Mouse (Mus musculus) midbrain, embryonic 16.5 days (tissue): Measurements from ENCODE around the gene Tnfrsf9. TPM values are rescaled to one million over a fixed set of nuclear protein-coding genes. Genes with fewer than 3 reads are reported as not detected.
"Not testable (repeated sequence)": the region's sequence is repeated elsewhere in the genome, so short reads cannot be mapped to it uniquely, and the experiment has no call there.

ENCODE experiments used
- ATAC-seq: fragments of 200-750 bp; cut with Nextera tagmentation; 2 replicates; pipeline ENCODE4 v1.8.0; 2017; ENCODE audit warnings: moderate TSS enrichment
- H3K27ac ChIP-seq: fragments of 300-500 bp; sonication (generic); 2 replicates; pipeline ENCODE4 v1.5.1; 2014; ENCODE audit warnings: mild to moderate bottlenecking, low read length, mixed read lengths
- H3K27me3 ChIP-seq: fragments of 300-500 bp; sonication (generic); 2 replicates; pipeline ENCODE4 v1.6.1; 2014; ENCODE audit warnings: low read depth, low read length, mixed read lengths; ENCODE audit not compliant: control insufficient read depth, insufficient read depth
- H3K36me3 ChIP-seq: fragments of 300-500 bp; sonication (generic); 2 replicates; pipeline ENCODE4 v1.6.1; 2014; ENCODE audit warnings: mild to moderate bottlenecking, low read length, moderate library complexity, mixed read lengths; ENCODE audit not compliant: control insufficient read depth, insufficient read depth
- H3K4me1 ChIP-seq: fragments of 300-500 bp; sonication (generic); 2 replicates; pipeline ENCODE4 v1.6.1; 2014; ENCODE audit warnings: mild to moderate bottlenecking, low read length, mixed read lengths; ENCODE audit not compliant: control insufficient read depth, insufficient read depth
- H3K4me2 ChIP-seq: fragments of 300-500 bp; sonication (generic); 2 replicates; pipeline ENCODE4 v1.6.1; 2014; ENCODE audit warnings: mild to moderate bottlenecking, low read length, mixed read lengths
- H3K4me3 ChIP-seq: fragments of 300-500 bp; sonication (generic); 2 replicates; pipeline ENCODE4 v1.5.1; 2014; ENCODE audit warnings: low read depth, mild to moderate bottlenecking, low read length, moderate library complexity, mixed read lengths
- H3K9ac ChIP-seq: fragments of 300-500 bp; sonication (generic); 2 replicates; pipeline ENCODE4 v1.6.1; 2014; ENCODE audit warnings: low read depth, low read length, mixed read lengths
- H3K9me3 ChIP-seq: fragments of 300-500 bp; sonication (generic); replicated peaks from 2 replicates; pipeline ENCODE4 v1.6.1; 2014; ENCODE audit warnings: mild to moderate bottlenecking, low read length, mixed read lengths; ENCODE audit not compliant: control insufficient read depth, poor library complexity, severe bottlenecking
- WGBS: fragments of 180-500 bp; shearing (Covaris S2); extraction: QIAGEN DNeasy Blood & Tissue Kit; methylation state at CpG from one replicate; pipeline ENCODE4 v1.1.7; 2014; 5-methylcytosine and 5-hydroxymethylcytosine counted together
- polyA plus RNA-seq: library from polyadenylated mRNA; unstranded; fragments of >200 nt; fragmentation: Nextera tagmentation; extraction: Ambion mirVana; gene quantifications from 2 replicates; pipeline ENCODE4 v1.2.1, GENCODE M21; 2015

The Tnfrsf9 gene
- polyA plus RNA-seq, 1 experiment from 2014 or later, result 0.38 TPM

DNA sequence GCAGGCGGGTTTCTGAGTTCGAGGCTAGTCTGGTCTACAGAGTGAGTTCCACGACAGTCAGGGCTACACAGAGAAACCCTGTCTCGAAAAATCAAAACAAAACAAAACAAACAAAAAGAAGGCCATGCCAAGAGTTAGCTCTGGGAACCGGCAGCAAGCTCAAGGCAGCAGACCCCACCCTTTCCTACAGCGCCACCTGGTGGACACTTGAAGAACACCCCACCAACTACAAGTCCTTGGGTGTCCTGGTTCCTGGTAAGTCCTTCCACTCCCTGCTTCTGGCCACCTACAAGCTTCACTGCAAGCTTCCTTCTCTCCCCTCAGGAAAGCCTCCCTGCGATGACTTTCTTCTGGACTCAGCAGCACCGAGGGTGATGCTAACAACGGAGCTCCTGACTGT lies 12.7 kb upstream of the Tnfrsf9 start:
- H3K9me3 ChIP-seq, result no peaks in the 10 kb centered on the region
- H3K4me2 ChIP-seq, result no peak overlapping the region
- H3K27ac ChIP-seq, result no peak overlapping the region
- H3K36me3 ChIP-seq, result peaks cover 50% of the 10 kb centered on the region
- H3K9ac ChIP-seq, result no peak overlapping the region
- no peak overlapping the region for H3K4me3 ChIP-seq
- H3K4me1 ChIP-seq, result no peaks in the 10 kb centered on the region; the same call in 1 of the 2 replicates
- 57% methylated on average over 9 of the region's 9 CpGs for WGBS
- ATAC-seq, result no peak
- no peaks in the 10 kb centered on the region for H3K27me3 ChIP-seq

- Histone ChIP-seq H3K9me3 (no peaks in the 10 kb centered on the region), H3K4me2 (no peak overlapping the region), H3K36me3 (peaks cover 46% of the 10 kb centered on the region), H3K27me3 (no peaks in the 10 kb centered on the region), H3K27ac (no peak overlapping the region), H3K4me1 (no peaks in the 10 kb centered on the region; the same call in 1 of the 2 replicates), H3K4me3 (no peak overlapping the region), H3K9ac (no peak overlapping the region)
- 93% methylated on average over 12 of the region's 12 CpGs for WGBS
- no peak for ATAC-seq
These were observed 12.3 kb upstream of the Tnfrsf9 start for GRCm38 (mm10) chr4:150902062-150902461.

DNA sequence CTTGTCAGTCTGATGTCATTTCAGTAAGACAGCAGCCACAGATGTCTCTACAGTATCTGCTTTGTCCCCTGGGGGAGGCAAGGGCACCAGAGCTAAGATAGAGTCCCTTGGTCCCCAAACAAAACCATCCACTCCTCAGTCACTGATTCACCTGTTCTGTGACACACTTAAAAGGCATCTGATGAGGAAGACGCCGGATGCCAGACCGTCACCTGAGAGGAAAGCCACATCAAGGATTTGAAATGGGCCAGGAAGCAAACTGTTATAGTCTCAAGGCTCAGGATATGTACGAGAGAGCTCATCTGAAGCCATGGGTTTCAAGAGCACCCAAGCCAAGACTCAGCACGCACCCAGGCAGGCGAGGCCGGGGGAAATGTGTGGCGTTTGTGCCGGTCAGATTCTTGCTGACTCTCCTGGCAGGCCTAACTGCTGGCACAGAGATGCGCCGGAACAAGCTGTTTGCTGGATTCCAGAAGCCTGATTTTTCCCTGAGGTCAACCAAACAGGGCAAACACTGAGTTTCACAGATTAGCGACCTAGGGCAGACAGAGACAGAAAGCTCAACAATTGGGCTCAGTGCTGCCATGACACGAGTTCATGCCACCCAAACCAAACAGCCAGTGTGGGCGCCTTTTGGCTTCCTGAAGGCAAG lies 11.1 kb upstream of the Tnfrsf9 start:
- WGBS, result 95% methylated on average over 14 of the region's 14 CpGs
- Histone ChIP-seq H3K4me1 (peaks cover 2% of the 10 kb centered on the region; the same call in 1 of the 2 replicates), H3K27me3 (no peaks in the 10 kb centered on the region), H3K27ac (no peak overlapping the region), H3K36me3 (peaks cover 36% of the 10 kb centered on the region), H3K9me3 (no peaks in the 10 kb centered on the region), H3K9ac (no peak overlapping the region), H3K4me3 (no peak overlapping the region), H3K4me2 (no peak overlapping the region)
- no peak for ATAC-seq

GRCm38 (mm10) chr4:150907099-150907498 lies 7.3 kb upstream of the Tnfrsf9 start:
- Histone ChIP-seq H3K4me2 (no peak overlapping the region), H3K9ac (no peak overlapping the region), H3K27me3 (no peaks in the 10 kb centered on the region), H3K27ac (no peak overlapping the region), H3K9me3 (no peaks in the 10 kb centered on the region), H3K4me1 (peaks cover 10% of the 10 kb centered on the region), H3K4me3 (no peak overlapping the region), H3K36me3 (peaks cover 22% of the 10 kb centered on the region)
- no peak for ATAC-seq
- 93% methylated on average over 8 of the region's 8 CpGs for WGBS

DNA sequence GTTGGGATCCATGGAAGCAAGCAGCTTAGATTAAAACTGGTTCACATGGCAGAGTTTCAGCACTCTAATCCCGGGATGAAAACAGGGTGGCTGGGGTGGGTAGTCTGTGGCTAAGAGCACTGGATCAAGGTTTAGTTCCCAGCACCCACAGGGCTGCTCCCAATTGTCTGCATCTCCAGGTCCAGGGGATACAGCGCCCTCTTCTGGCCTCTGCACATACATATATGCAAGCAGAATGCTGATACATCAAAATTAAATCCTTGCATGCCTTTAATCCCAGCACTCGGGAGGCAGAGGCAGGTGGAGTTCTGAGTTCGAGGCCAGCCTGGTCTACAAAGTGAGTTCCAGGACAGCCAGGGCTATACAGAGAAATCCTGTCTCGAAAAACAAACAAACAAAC lies 5.8 kb upstream of the Tnfrsf9 start:
- not testable (repeated sequence) for H3K4me3 ChIP-seq, H3K27ac ChIP-seq, H3K9me3 ChIP-seq, H3K9ac ChIP-seq, H3K27me3 ChIP-seq, ATAC-seq
- WGBS, result 80% methylated on average over 5 of the region's 5 CpGs
- peaks cover 12% of the 10 kb centered on the region for H3K36me3 ChIP-seq
- H3K4me2 ChIP-seq, result peak overlapping the region; percentile 78; the same call in 1 of the 2 replicates
- H3K4me1 ChIP-seq, result peaks cover 16% of the 10 kb centered on the region

DNA sequence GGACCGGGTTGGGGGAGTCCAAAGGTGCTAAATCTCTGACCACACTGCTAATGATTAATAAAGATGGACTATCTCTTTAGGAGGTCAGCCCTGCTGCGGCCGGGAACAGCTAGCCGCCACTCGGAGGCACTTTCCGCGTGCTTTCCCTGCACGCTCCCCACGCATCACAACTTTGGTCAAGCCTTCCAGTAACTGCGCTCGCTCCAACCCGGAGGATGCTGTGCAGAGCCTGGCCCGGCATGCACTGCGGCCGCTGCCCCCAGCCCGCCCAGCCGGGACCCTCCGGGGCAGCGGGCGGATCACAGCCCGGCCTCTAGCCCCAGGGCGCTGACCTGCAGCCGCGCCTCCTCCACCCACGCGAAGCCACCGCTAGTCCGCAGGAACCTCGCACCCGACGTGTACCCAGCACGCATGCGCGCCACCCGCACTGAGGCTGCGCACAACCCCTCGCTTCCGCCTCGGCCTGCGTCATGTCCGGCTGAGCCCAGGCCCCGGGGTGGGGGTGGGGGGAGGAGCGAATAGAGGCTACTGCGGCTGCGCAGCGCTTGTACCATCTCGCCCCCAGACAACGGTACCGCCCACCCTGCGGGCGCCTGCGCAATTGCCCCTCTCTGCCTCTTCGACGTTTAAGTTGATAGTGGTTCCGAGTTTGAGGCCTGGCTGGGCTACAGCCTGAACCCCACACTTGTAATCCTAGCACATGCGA lies 4.8 kb upstream of the Tnfrsf9 start:
- peak overlapping the region; percentile 80 for H3K4me3 ChIP-seq
- H3K36me3 ChIP-seq, result peaks cover 8% of the 10 kb centered on the region
- peak overlapping the region; percentile 76 for H3K27ac ChIP-seq
- peak; percentile 86 for ATAC-seq
- H3K27me3 ChIP-seq, result no peaks in the 10 kb centered on the region
- under 1% methylated on average over 53 of the region's 56 CpGs for WGBS
- no peaks in the 10 kb centered on the region for H3K9me3 ChIP-seq
- H3K4me1 ChIP-seq, result peaks cover 19% of the 10 kb centered on the region
- H3K9ac ChIP-seq, result peak overlapping the region; percentile 67
- H3K4me2 ChIP-seq, result peak overlapping the region; percentile 78

DNA sequence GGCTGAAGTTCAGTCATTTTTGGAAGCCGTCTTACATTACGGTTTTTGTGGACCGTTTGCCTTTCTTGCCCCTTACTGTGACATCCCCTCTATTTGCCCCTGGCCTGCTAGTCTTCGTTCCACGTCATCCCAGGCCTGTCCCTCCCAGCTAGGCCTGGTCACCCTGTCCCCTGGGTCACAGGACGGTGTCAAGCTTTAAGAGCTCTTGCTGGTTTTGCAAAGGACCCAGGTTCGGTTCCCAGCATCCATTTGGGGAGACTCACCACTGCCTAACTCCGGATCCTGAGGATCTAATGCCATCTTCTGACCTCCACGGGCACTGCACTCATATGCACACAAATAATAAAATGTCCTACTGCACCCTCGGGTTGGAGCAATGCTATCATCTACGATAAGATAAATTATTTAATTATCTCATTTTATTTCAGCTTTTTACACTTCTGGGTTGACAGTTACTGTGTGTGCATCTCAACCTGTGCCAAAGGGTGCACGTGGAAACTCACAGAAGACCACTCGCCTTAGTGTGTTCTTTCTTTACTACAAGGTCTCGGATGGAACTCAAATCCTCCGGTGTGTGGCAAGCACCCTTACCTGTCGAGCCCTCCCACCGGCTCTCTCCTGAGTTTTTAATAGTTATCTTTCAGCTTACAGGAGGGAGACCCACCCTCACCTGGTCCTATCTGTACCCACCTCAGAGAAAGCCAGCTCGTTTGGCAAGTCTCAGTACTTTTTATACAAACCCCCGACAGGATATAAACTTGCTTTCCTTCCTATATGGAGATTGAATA lies 4.0 kb upstream of the Tnfrsf9 start:
- Histone ChIP-seq H3K27ac (peak overlapping the region; percentile 75), H3K9me3 (no peaks in the 10 kb centered on the region), H3K4me1 (peaks cover 25% of the 10 kb centered on the region), H3K9ac (peak overlapping the region; percentile 32; the same call in 1 of the 2 replicates), H3K4me2 (peak overlapping the region; percentile 51), H3K27me3 (no peaks in the 10 kb centered on the region), H3K4me3 (peak overlapping the region; percentile 80), H3K36me3 (peaks cover 3% of the 10 kb centered on the region)
- ATAC-seq, result peak; percentile 13; the same call in 1 of the 2 replicates
- 86% methylated on average over 19 of the region's 19 CpGs for WGBS

DNA sequence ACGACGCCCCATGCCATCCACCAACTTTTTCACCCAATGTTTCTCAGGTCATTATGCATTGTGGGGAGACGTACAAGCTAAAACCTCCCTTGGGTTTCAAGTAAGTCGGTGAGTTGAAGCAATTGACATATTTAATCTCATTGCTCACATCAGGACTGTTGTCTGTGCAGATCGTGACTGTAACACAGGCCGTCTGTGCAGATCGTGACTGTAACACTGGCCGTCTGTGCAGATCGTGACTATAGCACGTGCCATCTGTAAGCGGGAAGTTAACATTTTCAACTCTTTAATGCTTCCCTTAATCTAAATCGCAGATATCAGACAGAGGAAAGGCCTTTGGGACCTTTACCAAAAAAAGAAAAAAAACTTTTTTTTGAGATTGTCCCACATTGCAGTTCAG lies 619 bp upstream of the Tnfrsf9 start:
- Histone ChIP-seq H3K4me1 (peaks cover 22% of the 10 kb centered on the region), H3K4me2 (peak overlapping the region; percentile 86), H3K36me3 (no peaks in the 10 kb centered on the region), H3K9me3 (no peaks in the 10 kb centered on the region), H3K4me3 (peak overlapping the region; percentile 65), H3K27me3 (no peaks in the 10 kb centered on the region), H3K27ac (peak overlapping the region; percentile 87), H3K9ac (peak overlapping the region; percentile 87)
- WGBS, result 11% methylated on average over 12 of the region's 12 CpGs
- no peak for ATAC-seq
